Mouse (Mus musculus): ENCODE data around the gene Slc16a8. TPM values are rescaled to one million over a fixed set of nuclear protein-coding genes. Genes with fewer than 3 reads are reported as not detected.

Slc16a8 gene
- 0.12 and 0.36 TPM in 2 replicates for polyA plus RNA-seq (2015; fragmentation: Nextera tagmentation; extraction: Ambion mirVana)

- peaks cover 51% of the 10 kb centered on the region for H3K27me3 ChIP-seq
- peaks cover under 1% of the 10 kb centered on the region; the same call in 1 of the 2 replicates for H3K36me3 ChIP-seq
- no peaks in the 10 kb centered on the region for H3K9me3 ChIP-seq
- H3K9ac ChIP-seq = no peak within 1 kb of the TSS
- 29% methylated on average over 3 of the region's 3 CpGs for WGBS
- no peak within 1 kb of the TSS for H3K27ac ChIP-seq
- H3K4me2 ChIP-seq = no peak within 1 kb of the TSS
- H3K4me1 ChIP-seq = peaks cover 23% of the 10 kb centered on the region
- H3K4me3 ChIP-seq = no peak within 1 kb of the TSS
- ATAC-seq (ENCODE audit: insufficient number of reproducible peaks, low FRiP score, low TSS enrichment, low read depth) = no peak
Measured at GRCm38 (mm10) chr15:79254661-79255060, at the start of gene Slc16a8. TSS of gene Slc16a8 (minus strand) at chr15:79254761.

- no peak overlapping the region for H3K9ac ChIP-seq
- 87% methylated on average over 8 of the region's 8 CpGs for WGBS
Measured at GRCm38 (mm10) chr15:79303725-79304124, 49.2 kb upstream of the Slc16a8 start.

DNA sequence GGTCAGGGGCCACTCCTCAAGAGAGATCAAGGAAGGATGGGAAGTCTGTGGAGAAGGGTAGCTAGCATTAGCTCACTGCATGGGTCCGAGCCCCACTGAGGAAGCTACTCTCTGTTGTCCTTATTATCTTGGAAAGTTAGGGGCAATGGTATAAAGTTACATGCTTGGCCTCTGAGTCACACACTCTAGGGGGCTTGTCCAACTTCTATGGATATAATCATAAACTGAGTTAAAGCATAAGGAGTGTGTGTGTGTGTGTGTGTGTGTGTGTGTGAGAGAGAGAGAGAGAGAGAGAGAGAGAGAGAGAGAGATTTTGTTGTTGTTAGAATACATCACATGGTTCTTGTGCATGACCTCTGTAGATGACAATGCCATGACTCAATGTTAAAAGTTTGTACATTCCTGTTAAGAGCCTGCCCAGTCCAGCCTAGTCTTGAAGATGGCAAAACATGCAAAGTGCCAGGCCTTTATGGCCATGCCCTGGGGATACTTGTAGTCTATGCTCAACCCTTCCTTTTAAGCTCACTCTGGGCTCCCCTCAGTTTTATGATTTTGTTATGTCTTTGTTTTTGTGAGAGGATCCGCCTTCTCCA lies 45.1 kb upstream of the Slc16a8 start:
- Histone ChIP-seq H3K36me3 (peaks cover 12% of the 10 kb centered on the region), H3K27me3 (no peaks in the 10 kb centered on the region), H3K9ac (no peak overlapping the region), H3K4me3 (no peak overlapping the region), H3K9me3 (no peaks in the 10 kb centered on the region), H3K4me1 (0 out of 2 replicates have a peak, but pooled peaks cover 5% of the 10 kb centered on the region), H3K4me2 (no peak overlapping the region), H3K27ac (no peak overlapping the region)
- WGBS = 70% methylated on average over 2 of the region's 2 CpGs
- ATAC-seq (ENCODE audit: insufficient number of reproducible peaks, low FRiP score, low TSS enrichment, low read depth) = no peak

More at GRCm38 (mm10) chr15:79303725-79304124, 49.2 kb upstream of the Slc16a8 start:
- H3K4me2 ChIP-seq = no peak overlapping the region
- H3K27ac ChIP-seq = no peak overlapping the region
- no peaks in the 10 kb centered on the region for H3K9me3 ChIP-seq
- no peak for ATAC-seq (ENCODE audit: insufficient number of reproducible peaks, low FRiP score, low TSS enrichment, low read depth)
- no peak overlapping the region for H3K4me3 ChIP-seq
- H3K27me3 ChIP-seq = no peaks in the 10 kb centered on the region
- H3K36me3 ChIP-seq = peaks cover 27% of the 10 kb centered on the region
- 0 out of 2 replicates have a peak, but pooled peaks cover 5% of the 10 kb centered on the region for H3K4me1 ChIP-seq

DNA sequence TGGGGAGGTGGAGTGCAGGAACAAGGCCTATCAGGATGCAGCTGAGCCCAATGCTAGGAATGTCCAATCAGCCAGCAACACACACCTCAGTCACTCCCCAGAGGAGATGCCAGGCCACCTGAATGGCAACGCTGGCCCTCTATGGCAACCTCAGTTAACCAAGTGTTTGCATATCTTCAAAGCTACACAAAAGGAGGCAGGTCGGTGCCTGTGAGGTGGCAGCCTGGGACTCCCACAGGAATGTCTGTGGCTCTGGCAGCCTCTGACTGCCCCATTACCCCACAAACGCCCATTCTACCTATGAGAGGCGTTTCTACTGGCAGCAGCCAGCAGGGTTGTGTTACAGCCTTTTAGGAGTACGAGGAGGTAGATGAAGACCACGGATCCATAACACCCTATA lies 44.0 kb upstream of the Slc16a8 start:
- WGBS = 67% methylated on average over 6 of the region's 6 CpGs
- Histone ChIP-seq H3K27me3 (no peaks in the 10 kb centered on the region), H3K4me2 (no peak overlapping the region), H3K9me3 (no peaks in the 10 kb centered on the region), H3K9ac (no peak overlapping the region), H3K4me1 (0 out of 2 replicates have a peak, but pooled peaks cover 5% of the 10 kb centered on the region), H3K4me3 (no peak overlapping the region), H3K27ac (no peak overlapping the region), H3K36me3 (peaks cover 12% of the 10 kb centered on the region)
- ATAC-seq (ENCODE audit: insufficient number of reproducible peaks, low FRiP score, low TSS enrichment, low read depth) = no peak

DNA sequence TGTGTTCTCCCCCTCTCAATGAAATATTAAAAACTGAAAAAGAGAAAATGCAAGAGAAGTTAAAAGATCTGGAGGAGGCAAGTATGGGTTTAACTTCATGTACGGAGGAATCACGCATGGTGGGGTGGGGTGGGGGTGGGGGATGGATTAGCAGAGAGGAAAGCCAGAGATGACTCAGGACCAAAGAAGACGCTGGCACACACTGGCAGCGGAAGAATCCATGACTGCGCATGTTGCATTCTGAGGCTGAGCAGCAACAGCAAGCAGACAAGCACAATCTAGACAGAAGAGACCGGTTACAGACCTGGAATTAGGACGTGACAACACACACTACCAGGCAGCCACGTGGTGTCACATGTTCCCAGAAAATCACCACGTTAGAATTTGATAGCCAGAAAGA lies 38.2 kb upstream of the Slc16a8 start:
- no peaks in the 10 kb centered on the region for H3K4me1 ChIP-seq
- no peaks in the 10 kb centered on the region for H3K9me3 ChIP-seq
- 89% methylated on average over 9 of the region's 9 CpGs for WGBS
- H3K36me3 ChIP-seq = peaks cover 7% of the 10 kb centered on the region; the same call in 1 of the 2 replicates
- no peak overlapping the region for H3K4me3 ChIP-seq
- no peak overlapping the region for H3K4me2 ChIP-seq
- H3K27me3 ChIP-seq = no peaks in the 10 kb centered on the region
- no peak overlapping the region for H3K27ac ChIP-seq
- ATAC-seq (ENCODE audit: insufficient number of reproducible peaks, low FRiP score, low TSS enrichment, low read depth) = no peak
- H3K9ac ChIP-seq = no peak overlapping the region

DNA sequence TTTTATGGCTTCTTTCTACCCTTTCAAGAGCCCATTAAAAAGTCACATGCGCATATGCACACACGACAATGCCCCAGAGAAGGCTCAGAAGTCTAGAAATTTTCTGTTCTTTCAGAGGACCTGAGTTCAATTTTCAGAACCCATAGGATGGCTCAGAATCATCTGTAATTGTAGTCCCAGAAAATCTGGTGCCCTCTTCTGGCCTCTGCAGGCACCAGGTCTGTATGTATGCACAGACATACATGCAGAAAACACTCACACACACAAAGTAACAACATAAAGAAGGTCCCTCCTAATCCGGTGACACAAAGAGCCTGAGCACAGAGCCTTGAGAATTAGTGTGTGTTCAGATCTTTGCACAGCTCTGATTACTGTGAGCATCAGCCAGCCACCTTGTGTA lies 35.8 kb upstream of the Slc16a8 start:
- WGBS = 69% methylated on average over 3 of the region's 3 CpGs
- no peak overlapping the region for H3K4me2 ChIP-seq
- no peak for ATAC-seq (ENCODE audit: insufficient number of reproducible peaks, low FRiP score, low TSS enrichment, low read depth)
- H3K4me3 ChIP-seq = no peak overlapping the region
- no peak overlapping the region for H3K27ac ChIP-seq
- H3K27me3 ChIP-seq = no peaks in the 10 kb centered on the region
- H3K36me3 ChIP-seq = peaks cover 23% of the 10 kb centered on the region; the same call in 1 of the 2 replicates
- no peak overlapping the region for H3K9ac ChIP-seq
- no peaks in the 10 kb centered on the region for H3K4me1 ChIP-seq
- H3K9me3 ChIP-seq = no peaks in the 10 kb centered on the region

DNA sequence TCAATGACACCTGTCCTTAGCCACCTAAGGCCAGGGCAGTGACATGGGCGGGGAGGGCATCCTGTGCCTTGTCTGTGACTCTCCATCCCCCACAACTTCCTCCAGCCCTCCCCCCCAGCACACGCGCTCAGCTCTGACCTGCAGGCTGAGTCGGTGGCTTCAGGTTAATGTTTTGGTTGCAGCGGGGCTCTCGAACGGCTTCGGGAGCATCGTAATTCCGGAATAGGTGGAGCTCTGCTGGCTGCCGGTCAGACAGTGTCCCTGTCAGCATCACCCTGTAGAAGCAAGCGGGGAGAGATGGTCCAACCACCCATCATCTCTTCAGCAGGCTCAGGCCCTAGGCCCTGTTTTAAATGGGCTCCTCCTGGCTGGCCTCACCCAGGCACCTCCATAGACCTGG lies 34.9 kb upstream of the Slc16a8 start:
- no peak overlapping the region for H3K4me2 ChIP-seq
- H3K4me1 ChIP-seq = no peaks in the 10 kb centered on the region
- H3K27me3 ChIP-seq = no peaks in the 10 kb centered on the region
- peaks cover 23% of the 10 kb centered on the region; the same call in 1 of the 2 replicates for H3K36me3 ChIP-seq
- no peak overlapping the region for H3K27ac ChIP-seq
- no peaks in the 10 kb centered on the region for H3K9me3 ChIP-seq
- no peak overlapping the region for H3K4me3 ChIP-seq
- H3K9ac ChIP-seq = no peak overlapping the region
- 79% methylated on average over 12 of the region's 12 CpGs for WGBS
- no peak for ATAC-seq (ENCODE audit: insufficient number of reproducible peaks, low FRiP score, low TSS enrichment, low read depth)

DNA sequence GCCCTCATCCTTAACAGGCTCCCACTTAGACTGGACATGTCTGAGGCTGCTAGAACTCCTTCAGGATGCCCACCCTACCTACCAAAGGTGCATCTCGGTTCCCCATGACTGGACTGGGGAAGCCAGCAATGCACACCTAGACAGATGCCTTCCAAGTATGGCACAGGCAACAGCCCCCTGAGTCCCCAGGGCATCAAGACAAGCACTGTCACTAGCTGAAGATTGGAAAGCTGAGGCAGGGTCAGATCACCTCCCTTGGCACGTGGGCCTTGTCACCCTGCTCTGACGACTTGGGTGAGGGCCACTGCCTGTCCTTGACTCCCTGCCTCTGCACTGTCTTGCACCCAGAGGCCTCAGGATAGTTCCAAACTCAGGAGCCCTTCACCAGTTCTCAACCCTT lies 33.8 kb upstream of the Slc16a8 start:
- Histone ChIP-seq H3K36me3 (peaks cover 23% of the 10 kb centered on the region; the same call in 1 of the 2 replicates), H3K9me3 (no peaks in the 10 kb centered on the region)

DNA sequence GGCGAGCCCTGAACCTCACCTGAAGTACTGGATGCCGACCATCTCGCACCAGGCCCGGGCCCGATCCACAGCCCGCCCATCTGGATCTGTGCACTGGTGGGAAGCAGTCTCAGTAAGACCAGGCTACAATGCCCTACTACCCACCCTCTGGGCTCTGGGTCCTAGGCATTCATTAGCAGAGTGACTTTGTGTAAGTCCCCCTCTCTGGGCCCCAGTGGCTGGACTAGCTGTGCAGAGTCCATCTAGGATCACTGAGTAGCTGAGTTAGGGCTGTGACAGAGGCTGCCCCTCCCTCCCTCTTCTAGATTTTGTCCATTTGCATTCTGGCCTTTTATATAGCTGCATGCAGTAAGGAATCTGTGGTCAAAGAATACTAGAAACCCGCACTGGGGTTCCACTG lies 32.5 kb upstream of the Slc16a8 start:
- Histone ChIP-seq H3K4me3 (no peak overlapping the region), H3K27ac (no peak overlapping the region), H3K4me1 (no peaks in the 10 kb centered on the region), H3K27me3 (no peaks in the 10 kb centered on the region), H3K9me3 (no peaks in the 10 kb centered on the region), H3K9ac (no peak overlapping the region), H3K4me2 (no peak overlapping the region), H3K36me3 (peaks cover 23% of the 10 kb centered on the region; the same call in 1 of the 2 replicates)
- ATAC-seq (ENCODE audit: insufficient number of reproducible peaks, low FRiP score, low TSS enrichment, low read depth) = no peak
- 91% methylated on average over 7 of the region's 7 CpGs for WGBS

More for the DNA sequence above, 33.8 kb upstream of the Slc16a8 start:
- H3K4me3 ChIP-seq = no peak overlapping the region
- 77% methylated on average over 3 of the region's 3 CpGs for WGBS
- no peak overlapping the region for H3K27ac ChIP-seq
- no peak for ATAC-seq (ENCODE audit: insufficient number of reproducible peaks, low FRiP score, low TSS enrichment, low read depth)
- no peak overlapping the region for H3K9ac ChIP-seq
- H3K4me1 ChIP-seq = no peaks in the 10 kb centered on the region
- H3K4me2 ChIP-seq = no peak overlapping the region
- H3K27me3 ChIP-seq = no peaks in the 10 kb centered on the region

DNA sequence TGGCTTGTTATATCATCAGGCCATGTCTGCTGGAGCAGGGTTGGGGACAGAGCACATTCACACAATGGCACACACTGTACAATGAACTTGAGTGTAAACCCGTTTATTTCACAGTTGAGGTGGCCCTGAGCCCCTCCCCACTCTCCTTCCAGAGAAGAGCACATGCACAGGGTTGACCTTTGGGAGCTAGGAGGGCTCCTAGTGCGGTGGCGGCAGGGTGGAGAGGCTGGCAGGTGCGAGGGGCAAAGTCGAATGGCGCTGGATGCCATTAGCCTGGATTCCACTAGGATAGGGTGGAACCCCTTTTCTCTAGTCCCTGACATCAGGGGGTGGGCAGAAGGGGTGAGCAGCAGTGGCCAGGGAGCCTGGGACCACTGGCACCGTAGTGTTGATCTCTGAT lies 31.6 kb upstream of the Slc16a8 start:
- H3K4me3 ChIP-seq = no peak overlapping the region
- peaks cover 6% of the 10 kb centered on the region; the same call in 1 of the 2 replicates for H3K4me1 ChIP-seq
- H3K27me3 ChIP-seq = no peaks in the 10 kb centered on the region
- ATAC-seq (ENCODE audit: insufficient number of reproducible peaks, low FRiP score, low TSS enrichment, low read depth) = no peak
- 86% methylated on average over 7 of the region's 7 CpGs for WGBS
- no peaks in the 10 kb centered on the region for H3K9me3 ChIP-seq
- no peak overlapping the region for H3K9ac ChIP-seq
- peaks cover 23% of the 10 kb centered on the region; the same call in 1 of the 2 replicates for H3K36me3 ChIP-seq
- H3K4me2 ChIP-seq = no peak overlapping the region
- no peak overlapping the region for H3K27ac ChIP-seq

DNA sequence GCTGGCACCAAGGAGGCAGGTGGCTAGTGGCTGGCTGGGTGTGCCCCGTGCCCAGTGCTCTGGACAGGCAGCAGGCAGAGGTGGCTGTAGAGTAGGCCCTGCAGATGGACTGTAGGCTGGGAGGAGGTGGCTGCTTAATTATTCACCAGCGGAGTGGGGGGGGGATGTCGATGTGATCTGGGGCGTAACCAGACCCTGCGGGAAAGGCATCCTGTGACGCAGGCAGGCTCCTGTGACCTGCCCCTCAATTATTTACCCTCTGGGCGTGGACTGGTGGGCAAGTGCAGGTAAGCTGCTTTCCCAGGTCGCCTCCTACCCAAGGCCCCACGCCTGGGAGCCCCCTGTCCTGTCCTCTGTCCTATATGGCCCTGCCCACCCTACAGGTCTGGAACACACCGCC lies 30.8 kb upstream of the Slc16a8 start, which contains the start of gene Baiap2l2:
Gene Baiap2l2, minus strand, starts transcription at position 139 of the 400 bp plus-strand sequence.
- H3K9ac ChIP-seq = no peak within 1 kb of the TSS
- H3K9me3 ChIP-seq = no peaks in the 10 kb centered on the region
- no peaks in the 10 kb centered on the region for H3K27me3 ChIP-seq
- H3K4me3 ChIP-seq = no peak within 1 kb of the TSS
- H3K4me2 ChIP-seq = no peak within 1 kb of the TSS
- no peak for ATAC-seq (ENCODE audit: insufficient number of reproducible peaks, low FRiP score, low TSS enrichment, low read depth)
- peaks cover 9% of the 10 kb centered on the region; the same call in 1 of the 2 replicates for H3K4me1 ChIP-seq
- 64% methylated on average over 10 of the region's 10 CpGs for WGBS
- H3K27ac ChIP-seq = no peak within 1 kb of the TSS
- H3K36me3 ChIP-seq = peaks cover 23% of the 10 kb centered on the region; the same call in 1 of the 2 replicates

- H3K36me3 ChIP-seq = peaks cover 17% of the 10 kb centered on the region; the same call in 1 of the 2 replicates
- no peak for ATAC-seq (ENCODE audit: insufficient number of reproducible peaks, low FRiP score, low TSS enrichment, low read depth)
- H3K9me3 ChIP-seq = no peaks in the 10 kb centered on the region
- WGBS = 75% methylated on average over 4 of the region's 4 CpGs
- H3K4me1 ChIP-seq = peaks cover 9% of the 10 kb centered on the region; the same call in 1 of the 2 replicates
- no peak overlapping the region for H3K4me3 ChIP-seq
- H3K9ac ChIP-seq = no peak overlapping the region
- no peak overlapping the region for H3K27ac ChIP-seq
- no peaks in the 10 kb centered on the region for H3K27me3 ChIP-seq
- no peak overlapping the region for H3K4me2 ChIP-seq
Measured at GRCm38 (mm10) chr15:79283371-79283770, 28.8 kb upstream of the Slc16a8 start.

Measured in limb, embryonic 15.5 days (tissue).